Mouse (Mus musculus) lung, embryonic 14.5 days (tissue): ENCODE results near the gene Rapgef5. TPM values are rescaled to one million over a fixed set of nuclear protein-coding genes. Genes with fewer than 3 reads are reported as not detected.

Source experiments
- ATAC-seq: fragments of 200-750 bp; cut with Nextera tagmentation; 2 replicates; pipeline ENCODE4 v1.8.0; 2017; ENCODE audit warnings: mild to moderate bottlenecking, moderate TSS enrichment, moderate library complexity; ENCODE audit not compliant: insufficient read depth
- DNase-seq: peaks from one replicate; pipeline ENCODE4 v3.0.0-alpha.2; 2015
- H3K27ac ChIP-seq: fragments of 300-500 bp; sonication (generic); 2 replicates; pipeline ENCODE4 v1.5.1; 2014; ENCODE audit warnings: low read depth, mild to moderate bottlenecking, moderate library complexity
- H3K27me3 ChIP-seq: fragments of 300-500 bp; sonication (generic); 2 replicates; pipeline ENCODE4 v1.6.1; 2014; ENCODE audit warnings: low read length, control low read depth; ENCODE audit not compliant: insufficient read depth
- H3K36me3 ChIP-seq: fragments of 300-500 bp; sonication (generic); 2 replicates; pipeline ENCODE4 v1.6.1; 2014; ENCODE audit warnings: control low read depth; ENCODE audit not compliant: insufficient read depth
- H3K4me1 ChIP-seq: fragments of 300-500 bp; sonication (generic); 2 replicates; pipeline ENCODE4 v1.6.1; 2014; ENCODE audit warnings: antibody characterized with exemption, control low read depth; ENCODE audit not compliant: insufficient read depth
- H3K4me2 ChIP-seq: fragments of 300-500 bp; sonication (generic); 2 replicates; pipeline ENCODE4 v1.6.1; 2014; ENCODE audit warnings: mild to moderate bottlenecking
- H3K4me3 ChIP-seq: fragments of 300-500 bp; sonication (generic); 2 replicates; pipeline ENCODE4 v1.5.1; 2014; ENCODE audit warnings: low read depth, low read length
- H3K9ac ChIP-seq: fragments of 300-500 bp; sonication (generic); 2 replicates; pipeline ENCODE4 v1.6.1; 2014
- H3K9me3 ChIP-seq: fragments of 300-500 bp; sonication (generic); 2 replicates; pipeline ENCODE4 v1.6.1; 2016; ENCODE audit warnings: low read depth, low read length, control low read depth
- CTCF ChIP-seq: IDR thresholded peaks from 2 replicates; pipeline ENCODE4 v1.5.1; 2016; ENCODE audit warnings: antibody characterized with exemption, low read depth
- WGBS: fragments of 180-500 bp; shearing (Covaris S2); extraction: QIAGEN DNeasy Blood & Tissue Kit; methylation state at CpG from one replicate; pipeline ENCODE4 v1.1.7; 2014; 5-methylcytosine and 5-hydroxymethylcytosine counted together
- polyA plus RNA-seq: library from polyadenylated mRNA; unstranded; fragments of >200 nt; fragmentation: Nextera tagmentation; extraction: Ambion mirVana; gene quantifications from 2 replicates; pipeline ENCODE4 v1.2.1, GENCODE M21; 2014

Gene Rapgef5
- polyA plus RNA-seq, 1 experiment from 2014 or later: 22.9 TPM

- 26% methylated on average over 2 of the region's 2 CpGs for WGBS
- no peak overlapping the region for H3K9ac ChIP-seq
- no peak overlapping the region for H3K4me2 ChIP-seq
- H3K27me3 ChIP-seq: no peaks in the 10 kb centered on the region
- H3K4me1 ChIP-seq: no peaks in the 10 kb centered on the region
- no peak for TF ChIP-seq CTCF
- H3K27ac ChIP-seq: no peak overlapping the region
- ATAC-seq: peak; percentile 65; the same call in 1 of the 2 replicates
- no peaks in the 10 kb centered on the region for H3K9me3 ChIP-seq
- no peaks in the 10 kb centered on the region for H3K36me3 ChIP-seq
- no peak overlapping the region for H3K4me3 ChIP-seq
- DNase-seq: peak; percentile 75
Observed at GRCm38 (mm10) chr12:117509919-117510318, 6.4 kb upstream of the Rapgef5 start.

- Histone ChIP-seq H3K27me3 (no peaks in the 10 kb centered on the region), H3K9me3 (no peaks in the 10 kb centered on the region), H3K9ac (no peak overlapping the region), H3K4me1 (no peaks in the 10 kb centered on the region), H3K36me3 (no peaks in the 10 kb centered on the region), H3K4me3 (no peak overlapping the region), H3K27ac (no peak overlapping the region), H3K4me2 (no peak overlapping the region)
- DNase-seq: no peak
- no peak for TF ChIP-seq CTCF
- WGBS: 81% methylated on average over 3 of the region's 3 CpGs
- ATAC-seq: no peak
Observed at GRCm38 (mm10) chr12:117512468-117512867, 3.8 kb upstream of the Rapgef5 start.

GRCm38 (mm10) chr12:117513150-117513932 is 2.9 kb upstream of the Rapgef5 start:
- H3K9me3 ChIP-seq: no peaks in the 10 kb centered on the region
- H3K9ac ChIP-seq: no peak overlapping the region
- no peaks in the 10 kb centered on the region for H3K36me3 ChIP-seq
- no peak overlapping the region for H3K4me2 ChIP-seq
- no peaks in the 10 kb centered on the region for H3K4me1 ChIP-seq
- no peak for DNase-seq
- WGBS: 72% methylated on average over 11 of the region's 11 CpGs
- H3K4me3 ChIP-seq: no peak overlapping the region
- no peaks in the 10 kb centered on the region for H3K27me3 ChIP-seq
- no peak overlapping the region for H3K27ac ChIP-seq
- TF ChIP-seq CTCF: no peak
- no peak for ATAC-seq

DNA sequence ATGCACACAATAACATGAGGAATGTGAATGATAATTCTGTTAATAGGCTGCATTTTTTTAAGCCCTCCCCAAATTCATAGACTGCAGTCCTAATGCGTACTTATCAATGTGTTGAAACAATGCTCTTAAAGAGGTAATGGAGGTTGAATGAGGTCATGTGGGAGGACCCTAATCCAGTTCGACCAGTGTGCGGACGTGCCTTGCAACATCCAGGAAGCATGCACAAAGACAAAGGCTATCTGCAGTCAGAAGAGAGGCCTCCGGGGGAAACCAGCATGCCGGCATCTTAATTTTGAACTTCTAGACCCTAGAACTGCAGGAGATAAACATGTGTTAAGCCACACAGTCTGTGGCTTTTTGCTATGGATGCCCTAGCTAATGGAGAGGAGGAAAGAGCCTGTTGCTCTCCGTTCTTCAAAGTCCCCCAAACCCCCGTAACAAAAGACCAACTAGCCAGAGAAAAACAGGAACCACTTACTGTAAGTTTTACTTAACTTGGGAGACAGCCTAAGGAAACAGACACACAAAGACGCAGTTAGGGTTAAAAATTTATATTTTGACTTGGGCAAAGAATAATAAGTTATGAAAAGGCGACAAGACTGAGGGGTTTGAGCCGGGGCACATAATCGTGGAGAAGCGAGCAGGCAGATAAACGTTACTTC is 1.1 kb downstream of the Rapgef5 start:
- DNase-seq (peak; percentile 27), ATAC-seq (no peak)

DNA sequence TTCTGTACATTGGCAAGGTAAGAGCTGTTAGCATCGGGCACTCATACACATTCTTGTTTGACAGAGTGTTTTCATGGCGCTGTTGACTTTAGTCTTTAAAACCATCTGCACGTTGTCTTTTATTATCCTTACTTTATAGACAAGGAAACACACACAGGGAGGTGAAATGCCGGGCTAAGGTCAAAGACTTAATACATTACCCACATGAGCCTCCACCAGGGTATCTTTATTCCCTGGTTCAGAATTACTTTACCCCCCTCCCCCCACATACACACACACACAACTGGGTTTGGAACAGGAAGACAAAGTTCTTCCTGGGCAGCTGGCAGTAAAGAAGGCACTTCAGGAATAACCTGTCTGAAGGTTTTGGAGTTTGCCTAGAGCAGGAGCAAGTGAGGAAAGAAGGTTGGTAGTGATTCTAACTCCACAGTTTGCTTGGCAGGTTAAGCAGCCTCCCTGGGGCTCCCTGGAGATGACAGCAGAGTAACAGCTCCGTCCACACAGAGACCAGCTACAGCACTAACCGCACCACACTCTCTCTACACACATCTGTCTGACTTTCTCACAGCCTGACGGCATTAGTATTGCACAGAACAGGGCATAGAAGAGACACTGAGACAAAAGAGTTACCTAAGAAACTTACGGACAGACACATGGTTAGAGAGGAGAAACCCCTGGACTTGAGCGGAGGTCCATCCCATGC is 8.2 kb downstream of the Rapgef5 start:
- no peak for ATAC-seq

More for the DNA sequence above, 1.1 kb downstream of the Rapgef5 start:
- TF ChIP-seq CTCF: no peak
- no peak overlapping the region for H3K4me3 ChIP-seq
- H3K4me1 ChIP-seq: no peaks in the 10 kb centered on the region
- no peak overlapping the region for H3K4me2 ChIP-seq
- H3K27ac ChIP-seq: no peak overlapping the region
- no peaks in the 10 kb centered on the region for H3K36me3 ChIP-seq
- H3K9me3 ChIP-seq: no peaks in the 10 kb centered on the region
- H3K9ac ChIP-seq: no peak overlapping the region
- no peaks in the 10 kb centered on the region for H3K27me3 ChIP-seq
- WGBS: 52% methylated on average over 14 of the region's 14 CpGs

GRCm38 (mm10) chr12:117527889-117528288 is 11.6 kb downstream of the Rapgef5 start:
- Histone ChIP-seq H3K4me3 (no peak overlapping the region), H3K27me3 (peaks cover 2% of the 10 kb centered on the region; the same call in 1 of the 2 replicates), H3K9me3 (no peaks in the 10 kb centered on the region), H3K4me1 (no peaks in the 10 kb centered on the region), H3K36me3 (no peaks in the 10 kb centered on the region), H3K27ac (no peak overlapping the region), H3K9ac (no peak overlapping the region), H3K4me2 (no peak overlapping the region)
- WGBS: 83% methylated on average over 3 of the region's 3 CpGs
- DNase-seq (no peak), ATAC-seq (no peak)
- TF ChIP-seq CTCF: no peak

More for the DNA sequence above, 8.2 kb downstream of the Rapgef5 start:
- TF ChIP-seq CTCF: no peak
- 51% methylated on average over 9 of the region's 9 CpGs for WGBS
- H3K9ac ChIP-seq: no peak overlapping the region
- no peak overlapping the region for H3K4me3 ChIP-seq
- H3K4me2 ChIP-seq: no peak overlapping the region
- H3K9me3 ChIP-seq: no peaks in the 10 kb centered on the region
- H3K4me1 ChIP-seq: no peaks in the 10 kb centered on the region
- H3K27ac ChIP-seq: no peak overlapping the region
- H3K27me3 ChIP-seq: no peaks in the 10 kb centered on the region
- no peaks in the 10 kb centered on the region for H3K36me3 ChIP-seq
- no peak for DNase-seq
